Mouse (Mus musculus) liver, embryonic 14.5 days (tissue): ENCODE results near the gene Tmcc3. TPM values are rescaled to one million over a fixed set of nuclear protein-coding genes. Genes with fewer than 3 reads are reported as not detected.

Experiments used
- ATAC-seq: fragments of 200-750 bp; cut with Nextera tagmentation; 2 replicates; pipeline ENCODE4 v1.8.0; 2017; ENCODE audit warnings: moderate number of reproducible peaks, mild to moderate bottlenecking, moderate library complexity; ENCODE audit not compliant: insufficient read depth
- DNase-seq, 3 experiments: peaks; one replicate each; pipeline ENCODE4 v3.0.0-alpha.2; 2012 to 2013; ENCODE audit warnings: low read depth in 3 of 3, low spot score in 3 of 3
- H3K27ac ChIP-seq: fragments of 300-500 bp; sonication (generic); 2 replicates; pipeline ENCODE4 v1.5.1; 2014; ENCODE audit warnings: moderate library complexity, mild to moderate bottlenecking, control low read depth, inconsistent platforms
- H3K27me3 ChIP-seq: fragments of 300-500 bp; sonication (generic); 2 replicates; pipeline ENCODE4 v1.6.1; 2014; ENCODE audit warnings: mild to moderate bottlenecking, low read length, moderate library complexity; ENCODE audit not compliant: control insufficient read depth, insufficient read depth
- H3K36me3 ChIP-seq: fragments of 300-500 bp; sonication (generic); replicated peaks from 2 replicates; pipeline ENCODE4 v1.6.1; 2014; ENCODE audit warnings: low read depth; ENCODE audit not compliant: control insufficient read depth, insufficient read depth
- H3K4me1 ChIP-seq, 2 experiments: fragments of 200-500 bp in 1 of 2; fragments of 300-500 bp in 1 of 2; sonication (generic) in 1 of 2; replicated peaks; 2 replicates each; pipeline ENCODE4 v1.6.1; 2012 to 2014; ENCODE audit warnings: antibody characterized with exemption in 1 of 2, inconsistent platforms in 1 of 2, low read length in 1 of 2; ENCODE audit not compliant: control insufficient read depth in 2 of 2, insufficient read depth in 2 of 2
- H3K4me2 ChIP-seq: fragments of 300-500 bp; sonication (generic); 2 replicates; pipeline ENCODE4 v1.6.1; 2014; ENCODE audit warnings: low read depth, mild to moderate bottlenecking, control low read depth, moderate library complexity
- H3K4me3 ChIP-seq, 2 experiments: fragments of 200-500 bp in 1 of 2; fragments of 300-500 bp in 1 of 2; sonication (generic) in 1 of 2; 2 replicates each; pipeline ENCODE4 v1.5.1; 2012 to 2014; ENCODE audit warnings: low read depth in 2 of 2, low read length in 2 of 2, mild to moderate bottlenecking in 2 of 2, control low read depth in 1 of 2, inconsistent platforms in 1 of 2, moderate library complexity in 1 of 2; ENCODE audit not compliant: insufficient read depth in 1 of 2
- H3K9ac ChIP-seq: fragments of 300-500 bp; sonication (generic); replicated peaks from 2 replicates; pipeline ENCODE4 v1.6.1; 2014; ENCODE audit warnings: mild to moderate bottlenecking, control low read depth, moderate library complexity
- H3K9me3 ChIP-seq: fragments of 300-500 bp; sonication (generic); 2 replicates; pipeline ENCODE4 v1.6.1; 2016; ENCODE audit warnings: low read length, mixed read lengths; ENCODE audit not compliant: control insufficient read depth
- CTCF ChIP-seq: IDR thresholded peaks from 2 replicates; pipeline ENCODE4 v1.5.1; 2016; ENCODE audit warnings: antibody characterized with exemption, low read depth, control low read depth
- EP300 ChIP-seq: IDR thresholded peaks from 2 replicates; pipeline ENCODE4 v1.6.1; 2016; ENCODE audit warnings: antibody characterized with exemption, low read depth
- WGBS: fragments of 180-500 bp; shearing (Covaris S2); extraction: QIAGEN DNeasy Blood & Tissue Kit; methylation state at CpG from one replicate; pipeline ENCODE4 v1.1.7; 2014; ENCODE audit not compliant: insufficient replicate concordance; 5-methylcytosine and 5-hydroxymethylcytosine counted together
- polyA plus RNA-seq, 2 experiments: library from polyadenylated mRNA; depleted of rRNA in 1 of 2; stranded (reverse) in 1 of 2; unstranded in 1 of 2; fragments of >200 nt; fragmentation: Nextera tagmentation in 1 of 2; extraction: Ambion mirVana in 1 of 2; gene quantifications; 2 replicates each; pipeline versions ENCODE4 v1.2.1 to v1.2.3; 2012 to 2014

Tmcc3 gene
- polyA plus RNA-seq, 2 experiments = 1.4 to 2.6 TPM

GRCm38 (mm10) chr10:94443453-94443852, 131.7 kb downstream of the Tmcc3 start:
- Histone ChIP-seq H3K36me3 (no peaks in the 10 kb centered on the region), H3K9ac (no peak overlapping the region), H3K4me2 (no peak overlapping the region), H3K4me1 (no peaks in the 10 kb centered on the region), H3K27me3 (no peaks in the 10 kb centered on the region), H3K27ac (no peak overlapping the region), H3K4me3 (no peak overlapping the region), H3K9me3 (no peaks in the 10 kb centered on the region)
- TF ChIP-seq CTCF = no peak
- no peak for TF ChIP-seq EP300
- 66% methylated on average over 4 of the region's 4 CpGs for WGBS
- no peak for DNase-seq
- no peak for ATAC-seq

- Histone ChIP-seq H3K4me3 (no peak overlapping the region), H3K27ac (no peak overlapping the region), H3K4me1 (no peaks in the 10 kb centered on the region; a peak in 1 of 4 replicates), H3K27me3 (no peaks in the 10 kb centered on the region), H3K9me3 (no peaks in the 10 kb centered on the region), H3K9ac (no peak overlapping the region), H3K4me2 (no peak overlapping the region), H3K36me3 (no peaks in the 10 kb centered on the region)
- no peak for ATAC-seq
- 77% methylated on average over 7 of the region's 7 CpGs for WGBS
- DNase-seq = no peak
- no peak for TF ChIP-seq EP300
- no peak for TF ChIP-seq CTCF
These were observed 133.4 kb downstream of the Tmcc3 start for GRCm38 (mm10) chr10:94445192-94445591.

- ATAC-seq (no peak), DNase-seq (no peak)
- Histone ChIP-seq H3K27ac (no peak overlapping the region), H3K4me3 (no peak overlapping the region), H3K4me1 (no peaks in the 10 kb centered on the region; a peak in 1 of 4 replicates), H3K27me3 (no peaks in the 10 kb centered on the region), H3K4me2 (no peak overlapping the region), H3K9ac (no peak overlapping the region), H3K9me3 (no peaks in the 10 kb centered on the region), H3K36me3 (no peaks in the 10 kb centered on the region)
- WGBS = 59% methylated on average over 7 of the region's 7 CpGs
- TF ChIP-seq EP300 (no peak), CTCF (no peak)
These were observed 134.7 kb downstream of the Tmcc3 start for GRCm38 (mm10) chr10:94446379-94447008.

GRCm38 (mm10) chr10:94449676-94450075, 137.9 kb downstream of the Tmcc3 start:
- Histone ChIP-seq H3K36me3 (no peaks in the 10 kb centered on the region), H3K27me3 (no peaks in the 10 kb centered on the region), H3K4me1 (no peaks in the 10 kb centered on the region; a peak in 1 of 4 replicates), H3K4me3 (no peak overlapping the region), H3K9ac (no peak overlapping the region), H3K9me3 (no peaks in the 10 kb centered on the region), H3K27ac (no peak overlapping the region), H3K4me2 (no peak overlapping the region)
- DNase-seq = no peak
- WGBS = 34% methylated on average over 3 of the region's 3 CpGs
- ATAC-seq = no peak
- no peak for TF ChIP-seq CTCF
- TF ChIP-seq EP300 = no peak

GRCm38 (mm10) chr10:94450781-94451180, 139.0 kb downstream of the Tmcc3 start:
- no peak overlapping the region for H3K4me3 ChIP-seq
- no peaks in the 10 kb centered on the region for H3K9me3 ChIP-seq
- 34% methylated on average over 8 of the region's 8 CpGs for WGBS
- no peak overlapping the region for H3K9ac ChIP-seq
- no peaks in the 10 kb centered on the region; a peak in 1 of 4 replicates for H3K4me1 ChIP-seq
- ATAC-seq = no peak
- H3K4me2 ChIP-seq = no peak overlapping the region
- no peak overlapping the region for H3K27ac ChIP-seq
- no peak for TF ChIP-seq EP300
- TF ChIP-seq CTCF = no peak
- no peaks in the 10 kb centered on the region for H3K36me3 ChIP-seq
- no peaks in the 10 kb centered on the region for H3K27me3 ChIP-seq
- no peak for DNase-seq
